Mouse (Mus musculus) cerebellum, postnatal 10 days (tissue): ENCODE measurements around the gene Lefty1.
"Not testable (repeated sequence)": the region's sequence is repeated elsewhere in the genome, so short reads cannot be mapped to it uniquely, and the experiment has no call there.

Source experiments
- DNase-seq, 2 experiments: peaks; one replicate each; pipeline ENCODE4 v3.0.0; 2021; ENCODE audit warnings: mixed read lengths in 2 of 2

Lefty1 gene

GRCm38 (mm10) chr1:180922273-180923048 lies 12.4 kb upstream of the Lefty1 start:
- DNase-seq = no peak

- DNase-seq = no peak
Measured at GRCm38 (mm10) chr1:180924737-180925136, 10.1 kb upstream of the Lefty1 start.

- DNase-seq = no peak
Measured at GRCm38 (mm10) chr1:180926286-180926685, 8.5 kb upstream of the Lefty1 start.

GRCm38 (mm10) chr1:180929599-180929998 lies 5.2 kb upstream of the Lefty1 start:
- DNase-seq = no peak

GRCm38 (mm10) chr1:180931106-180931505 lies 3.7 kb upstream of the Lefty1 start:
- DNase-seq = no peak

- DNase-seq = peak in 1 of 2 experiments; percentile 13
Measured at GRCm38 (mm10) chr1:180933659-180934058, 1.2 kb upstream of the Lefty1 start.

- peak in 1 of 2 experiments; percentile 44 for DNase-seq
Measured at GRCm38 (mm10) chr1:180936610-180937398, 2.0 kb downstream of the Lefty1 start.

- not testable (repeated sequence) for DNase-seq
Measured at GRCm38 (mm10) chr1:180937631-180938030, 2.8 kb downstream of the Lefty1 start.

- DNase-seq = not testable (repeated sequence)
Measured at GRCm38 (mm10) chr1:180938781-180939180, 4.0 kb downstream of the Lefty1 start.

- no peak for DNase-seq
Measured at GRCm38 (mm10) chr1:180940776-180941460, 6.1 kb downstream of the Lefty1 start.

- DNase-seq = peak; percentile 20 to 30
Measured at GRCm38 (mm10) chr1:180941726-180942125, 6.9 kb downstream of the Lefty1 start.

GRCm38 (mm10) chr1:180942166-180943031 lies 7.6 kb downstream of the Lefty1 start, which contains the start of gene Tmem63a:
Tmem63a (plus strand) TSS chr1:180942344.
- peak; percentile 46 to 54 for DNase-seq

GRCm38 (mm10) chr1:180943032-180943644 lies 8.3 kb downstream of the Lefty1 start:
- no peak for DNase-seq

- no peak for DNase-seq
Measured at GRCm38 (mm10) chr1:180943896-180944295, 9.1 kb downstream of the Lefty1 start.

- DNase-seq = no peak
Measured at GRCm38 (mm10) chr1:180944553-180944952, 9.7 kb downstream of the Lefty1 start.

GRCm38 (mm10) chr1:180945001-180945980 lies 10.5 kb downstream of the Lefty1 start:
- DNase-seq = peak in 1 of 2 experiments; percentile 27

GRCm38 (mm10) chr1:180946448-180946847 lies 11.6 kb downstream of the Lefty1 start:
- peak in 1 of 2 experiments; percentile 11 for DNase-seq

GRCm38 (mm10) chr1:180952085-180952746 lies 17.4 kb downstream of the Lefty1 start:
- no peak for DNase-seq

- DNase-seq = no peak
Measured at GRCm38 (mm10) chr1:180952808-180953207, 18.0 kb downstream of the Lefty1 start.

- DNase-seq = no peak
Measured at GRCm38 (mm10) chr1:180956401-180956800, 21.6 kb downstream of the Lefty1 start.
